Comparison of ENCODE assay signal across 8 mouse cellular contexts in the genomic region with DNA sequence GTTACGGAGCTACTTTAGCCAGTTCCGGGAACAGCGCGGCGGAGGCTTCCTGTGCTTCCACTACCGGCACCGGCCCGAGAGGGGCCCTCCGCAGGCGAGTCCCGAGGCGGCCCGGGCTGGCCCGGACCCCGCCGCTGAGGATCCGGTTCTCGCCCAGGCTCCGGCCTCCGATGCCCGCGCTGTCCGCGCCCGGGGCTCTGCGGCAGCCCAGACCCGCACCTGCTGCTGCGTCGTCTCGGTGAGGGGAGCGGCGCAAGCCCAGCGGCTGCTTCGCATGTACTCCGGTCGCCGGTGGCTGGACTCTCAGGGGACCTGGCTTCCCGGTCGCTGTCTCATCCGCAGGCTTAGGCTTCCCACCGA. TPM values are rescaled to one million over a fixed set of nuclear protein-coding genes. Genes with fewer than 3 reads are reported as not detected.
DNase-seq lines count a peak whose midpoint lies in the region; ATAC-seq lines count a peak whose summit lies in the region.

No protein-coding gene starts in this region.

- WGBS in neural tube, embryonic 11.5 days = 1% methylated on average over 34 of the region's 41 CpGs
- WGBS in limb, embryonic 15.5 days = under 1% methylated on average over 41 of the region's 41 CpGs
- WGBS in stomach, embryonic 15.5 days = under 1% methylated on average over 41 of the region's 41 CpGs

- H3K4me2 ChIP-seq in neural tube, embryonic 11.5 days (ENCODE audit: low read depth) = peak overlapping the region; percentile 77
- peak overlapping the region; percentile 88 for H3K4me2 ChIP-seq in limb, embryonic 15.5 days
- peak overlapping the region; percentile 95 for H3K4me2 ChIP-seq in stomach, embryonic 15.5 days

- H3K27me3 ChIP-seq in neural tube, embryonic 11.5 days (ENCODE audit: control insufficient read depth, insufficient read depth, low read length) = no peaks in the 10 kb centered on the region
- H3K27me3 ChIP-seq in limb, embryonic 15.5 days = no peaks in the 10 kb centered on the region
- no peaks in the 10 kb centered on the region for H3K27me3 ChIP-seq in stomach, embryonic 15.5 days (replicated peaks)

- H3K9ac ChIP-seq in neural tube, embryonic 11.5 days (ENCODE audit: low read length) = peak overlapping the region; percentile 68
- H3K9ac ChIP-seq in limb, embryonic 15.5 days = peak overlapping the region; percentile 86
- peak overlapping the region; percentile 86 for H3K9ac ChIP-seq in stomach, embryonic 15.5 days

- H3K9me3 ChIP-seq in neural tube, embryonic 11.5 days (ENCODE audit: control insufficient read depth, low read length) = no peaks in the 10 kb centered on the region
- no peaks in the 10 kb centered on the region for H3K9me3 ChIP-seq in limb, embryonic 15.5 days
- H3K9me3 ChIP-seq in stomach, embryonic 15.5 days = no peaks in the 10 kb centered on the region

- no peak overlapping the region for H3K27ac ChIP-seq in neural tube, embryonic 11.5 days (ENCODE audit: low read depth, low read length)
- peak overlapping the region; percentile 90 for H3K27ac ChIP-seq in limb, embryonic 15.5 days
- 0 out of 2 replicates have a peak overlapping the region, but pooled peaks have one; percentile 42 for H3K27ac ChIP-seq in stomach, embryonic 15.5 days

- DNase-seq in cerebellum, adult 11-12 months = no peak
- no peak for DNase-seq in neural tube, embryonic 11.5 days (ENCODE audit: low spot score)
- DNase-seq in neural tube, embryonic 10.5 days (ENCODE audit: extremely low spot score, low spot score) = no peak
- no peak for DNase-seq in testis, postnatal 10 days (ENCODE audit: low spot score)
- no peak for DNase-seq in lung, postnatal 4 days

- H3K36me3 ChIP-seq in neural tube, embryonic 11.5 days (ENCODE audit: control insufficient read depth, insufficient read depth, low read length) = peaks cover under 1% of the 10 kb centered on the region; the same call in 1 of the 2 replicates
- H3K36me3 ChIP-seq in limb, embryonic 15.5 days = peaks cover 20% of the 10 kb centered on the region
- H3K36me3 ChIP-seq in stomach, embryonic 15.5 days = peaks cover 20% of the 10 kb centered on the region

- peak overlapping the region; percentile 68 for H3K4me3 ChIP-seq in neural tube, embryonic 11.5 days (ENCODE audit: low read depth, low read length)
- H3K4me3 ChIP-seq in limb, embryonic 15.5 days = peak overlapping the region; percentile 99
- peak overlapping the region; percentile 96 for H3K4me3 ChIP-seq in stomach, embryonic 15.5 days (replicated peaks)

- peaks cover 9% of the 10 kb centered on the region for H3K4me1 ChIP-seq in neural tube, embryonic 11.5 days (ENCODE audit: control insufficient read depth, insufficient read depth, low read length)
- peaks cover 10% of the 10 kb centered on the region; the same call in 1 of the 2 replicates for H3K4me1 ChIP-seq in limb, embryonic 15.5 days
- peaks cover 8% of the 10 kb centered on the region for H3K4me1 ChIP-seq in stomach, embryonic 15.5 days

- peak; percentile 13; the same call in 1 of the 2 replicates for ATAC-seq in cerebellum, adult (ENCODE audit: insufficient number of reproducible peaks, low FRiP score, low TSS enrichment)
- ATAC-seq in neural tube, embryonic 11.5 days (ENCODE audit: insufficient read depth, low FRiP score, low TSS enrichment) = no peak; the same call in 1 of the 2 replicates
- ATAC-seq in limb, embryonic 15.5 days (ENCODE audit: insufficient number of reproducible peaks, low FRiP score, low TSS enrichment, low read depth) = peak; percentile 40; the same call in 1 of the 2 replicates
- no peak; the same call in 1 of the 2 replicates for ATAC-seq in stomach, embryonic 15.5 days (ENCODE audit: insufficient read depth, low FRiP score, low read depth)

RNA-seq across cellular contexts. Expression of gene Gpatch3, which starts 0.3 kb away (rescaled TPM):
- 8.5 and 10.7 TPM in 2 replicates for polyA plus RNA-seq in neural tube, embryonic 11.5 days (2014; fragmentation: Nextera tagmentation; extraction: Ambion mirVana)
- polyA plus RNA-seq in limb, embryonic 15.5 days (2015; fragmentation: Nextera tagmentation; extraction: Ambion mirVana) = 5.8 and 7.3 TPM in 2 replicates
- 6.2 and 6.5 TPM in 2 replicates for polyA plus RNA-seq in stomach, embryonic 15.5 days (2015; fragmentation: Nextera tagmentation; extraction: Ambion mirVana)

RNA-seq across cellular contexts. Expression of gene Gpn2, which starts 9.3 kb away (rescaled TPM):
- 24.6 and 31.9 TPM in 2 replicates for polyA plus RNA-seq in neural tube, embryonic 11.5 days (2014; fragmentation: Nextera tagmentation; extraction: Ambion mirVana)
- polyA plus RNA-seq in limb, embryonic 15.5 days (2015; fragmentation: Nextera tagmentation; extraction: Ambion mirVana) = 15.7 and 17.2 TPM in 2 replicates
- 16.4 and 17.7 TPM in 2 replicates for polyA plus RNA-seq in stomach, embryonic 15.5 days (2015; fragmentation: Nextera tagmentation; extraction: Ambion mirVana)

RNA-seq across cellular contexts. Expression of gene Nr0b2, which starts 21.6 kb away (rescaled TPM):
- not detected in 2 replicates for polyA plus RNA-seq in neural tube, embryonic 11.5 days (2014; fragmentation: Nextera tagmentation; extraction: Ambion mirVana)
- not detected in 2 replicates for polyA plus RNA-seq in limb, embryonic 15.5 days (2015; fragmentation: Nextera tagmentation; extraction: Ambion mirVana)
- 10.4 and 11.2 TPM in 2 replicates for polyA plus RNA-seq in stomach, embryonic 15.5 days (2015; fragmentation: Nextera tagmentation; extraction: Ambion mirVana)

RNA-seq across cellular contexts. Expression of gene Sfn, which starts 27.1 kb away (rescaled TPM):
- polyA plus RNA-seq in neural tube, embryonic 11.5 days (2014; fragmentation: Nextera tagmentation; extraction: Ambion mirVana) = 18.6 and 19.3 TPM in 2 replicates
- 499 and 506 TPM in 2 replicates for polyA plus RNA-seq in limb, embryonic 15.5 days (2015; fragmentation: Nextera tagmentation; extraction: Ambion mirVana)
- 138 and 228 TPM in 2 replicates for polyA plus RNA-seq in stomach, embryonic 15.5 days (2015; fragmentation: Nextera tagmentation; extraction: Ambion mirVana)

RNA-seq across cellular contexts. Expression of gene Nudc, which starts 29.0 kb away (rescaled TPM):
- 301 and 305 TPM in 2 replicates for polyA plus RNA-seq in neural tube, embryonic 11.5 days (2014; fragmentation: Nextera tagmentation; extraction: Ambion mirVana)
- polyA plus RNA-seq in limb, embryonic 15.5 days (2015; fragmentation: Nextera tagmentation; extraction: Ambion mirVana) = 247 and 256 TPM in 2 replicates
- polyA plus RNA-seq in stomach, embryonic 15.5 days (2015; fragmentation: Nextera tagmentation; extraction: Ambion mirVana) = 291 and 292 TPM in 2 replicates

Comparison
In these comparisons a context has a peak if more than half of its experiments do, and no peak if none do; other contexts are left out.
1. ATAC-seq: peak in cerebellum, adult (single experiment) and limb, embryonic 15.5 days (single experiment); none in neural tube, embryonic 11.5 days (single experiment) and stomach, embryonic 15.5 days (single experiment).
2. RNA of gene Nr0b2, which starts 21.6 kb away (polyA plus RNA-seq): 10.4 to 11.2 TPM in stomach, embryonic 15.5 days; not detected in neural tube, embryonic 11.5 days and not detected in limb, embryonic 15.5 days; every median in the first group is over 10 times any median in the second.
3. Peak in every context shown above with its lines, with median percentiles within 50 percentile points of each other: H3K4me2 ChIP-seq, H3K4me3 ChIP-seq and H3K9ac ChIP-seq.